Mouse (Mus musculus) limb, embryonic 12.5 days (tissue): ENCODE data around the gene Ifnar2. TPM values are rescaled to one million over a fixed set of nuclear protein-coding genes. Genes with fewer than 3 reads are reported as not detected.

Experiments used
- ATAC-seq: fragments of 200-750 bp; cut with Nextera tagmentation; 2 replicates; pipeline ENCODE4 v1.8.0; 2017; ENCODE audit warnings: low read depth, moderate TSS enrichment; ENCODE audit not compliant: insufficient number of reproducible peaks, insufficient read depth, low FRiP score, low TSS enrichment
- H3K27ac ChIP-seq: fragments of 300-500 bp; sonication (generic); 2 replicates; pipeline ENCODE4 v1.5.1; 2016; ENCODE audit warnings: mild to moderate bottlenecking, moderate library complexity
- H3K27me3 ChIP-seq: fragments of 300-500 bp; sonication (generic); 2 replicates; pipeline ENCODE4 v1.6.1; 2016; ENCODE audit warnings: mild to moderate bottlenecking, moderate library complexity
- H3K36me3 ChIP-seq: fragments of 300-500 bp; sonication (generic); 2 replicates; pipeline ENCODE4 v1.6.1; 2016; ENCODE audit warnings: mild to moderate bottlenecking, moderate library complexity
- H3K4me1 ChIP-seq: fragments of 300-500 bp; sonication (generic); replicated peaks from 2 replicates; pipeline ENCODE4 v1.6.1; 2016
- H3K4me2 ChIP-seq: fragments of 300-500 bp; sonication (generic); 2 replicates; pipeline ENCODE4 v1.6.1; 2016; ENCODE audit warnings: mild to moderate bottlenecking, moderate library complexity
- H3K4me3 ChIP-seq: fragments of 300-500 bp; sonication (generic); replicated peaks from 2 replicates; pipeline ENCODE4 v1.5.1; 2016; ENCODE audit warnings: mild to moderate bottlenecking
- H3K9ac ChIP-seq: fragments of 300-500 bp; sonication (generic); replicated peaks from 2 replicates; pipeline ENCODE4 v1.6.1; 2016; ENCODE audit warnings: mild to moderate bottlenecking, moderate library complexity
- H3K9me3 ChIP-seq: fragments of 300-500 bp; sonication (generic); 2 replicates; pipeline ENCODE4 v1.6.1; 2016; ENCODE audit warnings: mild to moderate bottlenecking, moderate library complexity
- WGBS: fragments of 180-500 bp; shearing (Covaris S2); methylation state at CpG from one replicate; pipeline ENCODE4 v1.1.7; 2016; 5-methylcytosine and 5-hydroxymethylcytosine counted together
- polyA plus RNA-seq: library from polyadenylated mRNA; unstranded; fragments of >200 nt; fragmentation: Nextera tagmentation; extraction: Ambion mirVana; gene quantifications from 2 replicates; pipeline ENCODE4 v1.2.1, GENCODE M21; 2016

Gene Ifnar2
- polyA plus RNA-seq, 1 experiment from 2014 or later = 41.0 TPM

DNA sequence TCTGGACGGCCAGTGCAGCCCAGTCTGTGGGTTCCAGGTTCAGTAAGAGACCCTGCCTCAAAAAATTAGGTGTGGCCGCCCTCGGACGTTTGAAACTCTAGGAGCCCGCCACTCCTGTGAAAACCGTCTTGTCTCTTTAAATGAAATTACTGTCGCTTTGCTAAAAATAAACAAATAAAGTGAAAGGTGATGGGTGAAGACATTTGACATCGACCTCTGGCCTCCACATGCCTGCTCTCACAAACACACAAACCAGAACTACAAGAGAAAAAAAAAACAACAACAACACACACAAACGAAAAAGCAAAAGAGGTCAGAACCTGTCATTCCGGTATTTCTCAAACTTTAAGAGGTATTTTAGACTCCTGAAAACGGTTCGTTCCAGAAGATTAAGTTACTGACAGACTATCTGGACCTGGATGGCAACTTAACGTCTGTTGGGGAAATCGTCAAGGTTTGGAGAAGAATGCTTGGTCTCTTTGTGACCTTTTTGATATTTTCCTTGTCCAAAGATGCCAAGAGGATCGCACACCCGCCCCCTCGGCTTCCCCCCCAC lies 5.9 kb downstream of the Ifnar2 start:
- H3K9ac ChIP-seq = no peak overlapping the region
- H3K9me3 ChIP-seq = no peaks in the 10 kb centered on the region
- peak overlapping the region; percentile 73 for H3K27ac ChIP-seq
- WGBS = 56% methylated on average over 17 of the region's 17 CpGs
- no peaks in the 10 kb centered on the region for H3K27me3 ChIP-seq
- H3K4me1 ChIP-seq = peaks cover 18% of the 10 kb centered on the region
- ATAC-seq = no peak
- H3K4me3 ChIP-seq = no peak overlapping the region
- H3K4me2 ChIP-seq = peak overlapping the region; percentile 19; the same call in 1 of the 2 replicates
- peaks cover 19% of the 10 kb centered on the region; the same call in 1 of the 2 replicates for H3K36me3 ChIP-seq

DNA sequence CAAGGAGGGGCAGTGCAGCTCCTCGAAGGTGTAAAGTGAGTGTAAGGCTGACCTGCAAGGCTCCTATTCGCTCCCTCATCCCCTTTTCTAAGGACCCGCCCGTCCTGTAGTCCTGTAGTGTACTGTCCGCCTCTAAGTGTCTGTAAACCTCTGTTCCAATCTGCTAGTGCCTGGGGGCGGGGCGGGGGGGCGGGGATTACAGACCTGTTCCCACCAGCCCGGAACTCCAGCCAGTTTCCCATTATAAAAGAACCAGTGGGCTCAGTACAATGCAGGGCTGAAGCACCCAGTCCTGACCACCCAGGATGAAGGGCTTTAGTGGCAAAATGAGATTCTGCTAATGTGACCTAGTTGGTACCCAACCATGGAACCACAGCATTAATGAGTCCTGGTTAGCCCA lies 6.4 kb downstream of the Ifnar2 start:
- Histone ChIP-seq H3K27me3 (no peaks in the 10 kb centered on the region), H3K4me2 (peak overlapping the region; percentile 19; the same call in 1 of the 2 replicates), H3K4me1 (peaks cover 13% of the 10 kb centered on the region), H3K9me3 (no peaks in the 10 kb centered on the region), H3K36me3 (peaks cover 24% of the 10 kb centered on the region; the same call in 1 of the 2 replicates), H3K4me3 (no peak overlapping the region), H3K27ac (peak overlapping the region; percentile 73), H3K9ac (no peak overlapping the region)
- 28% methylated on average over 9 of the region's 9 CpGs for WGBS
- ATAC-seq = no peak

DNA sequence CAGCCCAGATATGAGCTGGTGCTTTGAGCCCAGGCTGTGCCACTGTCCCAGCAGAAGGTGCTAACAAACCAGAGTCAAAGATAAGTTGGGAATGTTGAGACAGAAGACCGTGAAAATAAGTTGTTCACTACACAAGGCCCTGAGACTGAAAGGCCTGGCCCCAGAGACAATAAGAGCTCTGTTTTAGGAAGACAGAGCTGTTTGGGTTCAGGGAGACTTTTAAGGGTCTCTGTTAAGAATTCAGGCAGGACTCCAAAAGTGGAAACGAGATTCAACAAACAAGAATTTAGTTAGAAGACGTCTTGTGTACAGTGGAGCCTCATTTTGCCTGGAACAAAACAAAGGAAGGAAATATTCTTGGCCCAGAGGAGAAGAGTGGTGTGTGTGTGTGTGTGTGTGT lies 6.8 kb downstream of the Ifnar2 start:
- Histone ChIP-seq H3K27ac (peak overlapping the region; percentile 73), H3K27me3 (no peaks in the 10 kb centered on the region), H3K9ac (no peak overlapping the region), H3K9me3 (no peaks in the 10 kb centered on the region), H3K4me1 (peaks cover 10% of the 10 kb centered on the region), H3K36me3 (peaks cover 27% of the 10 kb centered on the region), H3K4me3 (no peak overlapping the region), H3K4me2 (no peak overlapping the region)
- WGBS = 66% methylated on average over 3 of the region's 3 CpGs
- no peak for ATAC-seq

DNA sequence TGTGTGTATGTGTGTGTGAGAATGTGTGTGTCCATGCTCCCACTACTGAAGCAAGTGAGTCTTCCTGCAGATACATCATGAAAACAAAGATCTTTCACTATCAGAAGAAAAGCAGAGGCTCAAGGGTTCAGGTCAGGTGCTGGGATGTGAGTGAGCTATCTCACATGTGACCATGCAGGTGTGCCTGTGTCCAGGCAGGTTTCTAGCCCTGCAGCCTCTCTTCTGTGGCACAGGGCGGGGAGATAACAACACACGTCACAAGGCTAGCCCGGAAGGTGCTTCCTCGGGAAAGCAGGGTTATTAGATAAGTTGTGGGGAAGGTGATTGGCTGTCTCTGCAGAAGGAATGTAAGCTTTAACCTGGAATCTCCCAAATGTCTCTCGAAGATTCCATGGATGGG lies 7.6 kb downstream of the Ifnar2 start:
- 76% methylated on average over 5 of the region's 5 CpGs for WGBS
- Histone ChIP-seq H3K27me3 (no peaks in the 10 kb centered on the region), H3K4me1 (peaks cover 10% of the 10 kb centered on the region), H3K9me3 (no peaks in the 10 kb centered on the region), H3K27ac (no peak overlapping the region), H3K9ac (no peak overlapping the region), H3K36me3 (peaks cover 30% of the 10 kb centered on the region), H3K4me3 (no peak overlapping the region), H3K4me2 (no peak overlapping the region)
- no peak for ATAC-seq

DNA sequence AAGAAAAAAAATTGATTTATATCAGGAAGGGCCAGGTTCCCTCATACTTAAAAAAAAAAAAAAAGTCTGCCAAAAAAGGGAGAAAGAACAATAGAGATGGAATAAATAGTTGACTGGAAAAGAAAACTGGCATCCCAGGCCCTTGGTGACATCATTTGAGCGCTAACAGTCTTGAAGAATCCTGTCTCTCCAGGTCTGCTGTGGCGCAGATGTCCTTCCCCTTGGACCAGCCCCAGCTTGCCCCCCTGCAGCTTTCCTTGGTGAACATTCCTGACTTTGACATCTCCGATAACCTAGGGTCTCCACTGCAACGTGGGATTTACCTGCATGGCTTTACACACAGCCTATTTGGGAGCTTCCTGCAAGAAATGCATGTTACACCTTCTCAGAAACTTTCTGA lies 9.0 kb downstream of the Ifnar2 start:
- 86% methylated on average over 4 of the region's 4 CpGs for WGBS
- no peak for ATAC-seq
- H3K4me3 ChIP-seq = no peak overlapping the region

DNA sequence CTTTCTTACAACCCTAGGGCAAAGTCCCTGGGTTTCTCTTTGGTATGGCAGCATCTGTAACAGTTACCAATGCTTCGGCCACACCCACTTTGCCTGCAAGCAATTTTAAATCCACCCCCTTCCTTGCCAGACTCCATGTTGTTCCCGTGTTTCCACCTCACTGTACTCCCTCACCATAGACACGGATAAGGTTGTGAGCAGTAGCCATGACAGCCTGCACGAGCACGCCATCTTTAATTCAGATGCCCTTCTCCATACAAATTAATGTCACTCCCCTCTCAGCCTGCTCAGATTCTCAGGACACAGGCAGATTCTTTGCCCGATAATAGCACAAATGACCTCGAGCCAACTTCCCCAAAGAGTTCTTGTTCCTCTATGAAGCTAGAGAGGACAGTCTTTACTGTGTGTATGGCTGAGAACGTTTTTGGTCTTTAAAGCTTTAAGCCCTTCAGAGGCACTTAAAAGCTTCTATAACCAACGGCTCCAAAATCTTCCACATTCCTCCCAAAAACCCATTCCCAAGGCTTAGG lies 9.7 kb downstream of the Ifnar2 start:
- Histone ChIP-seq H3K9me3 (no peaks in the 10 kb centered on the region), H3K4me2 (no peak overlapping the region), H3K4me3 (no peak overlapping the region), H3K27me3 (no peaks in the 10 kb centered on the region), H3K4me1 (peaks cover 10% of the 10 kb centered on the region), H3K27ac (no peak overlapping the region), H3K36me3 (peaks cover 40% of the 10 kb centered on the region), H3K9ac (no peak overlapping the region)
- no peak for ATAC-seq
- 90% methylated on average over 9 of the region's 9 CpGs for whole genome bisulfite sequencing

More for the DNA sequence above, 9.0 kb downstream of the Ifnar2 start:
- H3K36me3 ChIP-seq = peaks cover 36% of the 10 kb centered on the region
- no peak overlapping the region for H3K4me2 ChIP-seq
- peaks cover 10% of the 10 kb centered on the region for H3K4me1 ChIP-seq
- no peaks in the 10 kb centered on the region for H3K27me3 ChIP-seq
- no peak overlapping the region for H3K27ac ChIP-seq
- no peaks in the 10 kb centered on the region for H3K9me3 ChIP-seq
- no peak overlapping the region for H3K9ac ChIP-seq

DNA sequence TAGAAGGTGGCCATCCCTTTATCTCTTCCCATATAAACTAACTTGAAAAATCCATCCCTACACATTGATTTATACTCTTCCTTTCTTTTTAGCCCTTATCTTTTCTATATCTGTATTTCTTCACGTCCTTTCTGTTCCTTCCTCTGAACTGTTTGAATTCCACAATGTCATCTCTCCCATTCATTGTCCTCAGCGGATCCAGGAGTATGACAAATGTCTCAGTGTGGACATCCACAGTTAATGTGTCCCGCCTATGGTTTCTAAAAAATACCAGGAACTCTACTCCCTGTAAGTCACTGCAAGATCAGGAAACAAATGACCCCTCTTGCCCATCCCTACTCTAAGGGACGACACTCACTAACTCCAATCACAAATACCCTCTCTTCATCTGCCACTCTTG lies 11.6 kb downstream of the Ifnar2 start:
- no peak overlapping the region for H3K27ac ChIP-seq
- no peak overlapping the region for H3K4me3 ChIP-seq
- H3K4me1 ChIP-seq = peaks cover 2% of the 10 kb centered on the region
- no peak overlapping the region for H3K9ac ChIP-seq
- peaks cover 59% of the 10 kb centered on the region for H3K36me3 ChIP-seq
- no peak for ATAC-seq
- 89% methylated on average over 4 of the region's 4 CpGs for WGBS
- no peaks in the 10 kb centered on the region for H3K27me3 ChIP-seq
- H3K4me2 ChIP-seq = no peak overlapping the region
- peaks cover 1% of the 10 kb centered on the region; the same call in 1 of the 2 replicates for H3K9me3 ChIP-seq

DNA sequence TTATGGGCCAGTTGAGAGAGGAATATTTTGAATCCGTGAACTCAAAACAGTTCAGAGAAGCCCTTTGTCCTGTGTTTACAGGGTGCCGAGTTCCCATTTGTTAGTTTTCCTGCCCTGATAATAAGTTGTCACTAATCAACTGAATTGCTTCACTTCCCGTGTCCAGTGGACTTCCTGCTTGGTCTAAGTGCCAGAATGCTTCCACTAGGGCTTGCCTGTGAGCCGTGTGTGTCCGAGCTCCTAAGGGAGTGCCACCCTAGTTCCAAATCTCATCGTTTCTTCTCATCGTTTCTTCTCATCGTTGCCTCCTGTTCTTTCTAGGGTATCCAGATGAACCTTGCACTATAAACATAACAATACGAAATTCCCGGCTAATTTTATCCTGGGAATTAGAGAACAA lies 13.0 kb downstream of the Ifnar2 start:
- no peaks in the 10 kb centered on the region for H3K4me1 ChIP-seq
- peaks cover 69% of the 10 kb centered on the region for H3K36me3 ChIP-seq
- no peak overlapping the region for H3K9ac ChIP-seq
- H3K27me3 ChIP-seq = no peaks in the 10 kb centered on the region
- 59% methylated on average over 10 of the region's 10 CpGs for WGBS
- no peak for ATAC-seq
- H3K27ac ChIP-seq = no peak overlapping the region
- H3K4me3 ChIP-seq = no peak overlapping the region
- H3K9me3 ChIP-seq = peaks cover 3% of the 10 kb centered on the region; the same call in 1 of the 2 replicates
- no peak overlapping the region for H3K4me2 ChIP-seq

DNA sequence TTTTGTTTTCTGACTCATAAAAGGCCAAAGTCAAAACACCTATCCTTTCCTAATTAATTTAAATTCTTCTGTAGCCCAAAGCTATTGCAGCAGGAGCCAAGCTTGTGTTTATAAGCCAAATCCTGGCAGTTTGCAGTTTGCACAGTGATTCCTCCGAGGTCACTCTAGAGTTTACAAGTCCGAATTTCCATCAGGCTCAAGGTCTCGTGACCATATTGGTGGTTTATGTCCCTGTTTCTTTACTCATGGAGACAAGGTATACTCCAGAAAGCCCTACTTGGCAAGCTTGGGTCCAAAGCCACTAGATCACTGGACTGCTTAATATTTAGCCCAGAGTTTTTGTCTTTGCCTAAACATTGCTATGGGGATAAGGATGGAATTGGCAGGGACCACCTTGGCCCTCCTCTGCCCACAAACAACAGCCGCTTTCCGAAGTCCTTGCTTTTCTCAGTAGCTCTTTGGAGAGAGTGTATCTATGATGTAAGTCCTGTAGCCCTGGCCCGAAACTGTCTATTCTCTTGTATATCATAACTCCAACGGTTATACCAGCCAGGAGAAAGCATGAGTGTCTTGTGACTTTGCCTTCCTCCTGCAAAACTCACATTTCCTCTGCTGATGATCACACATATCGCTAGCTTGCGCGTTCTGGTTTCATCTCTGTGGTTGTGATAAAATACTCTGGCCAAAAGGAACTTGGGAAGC lies 14.0 kb downstream of the Ifnar2 start:
- H3K4me1 ChIP-seq = no peaks in the 10 kb centered on the region
- no peak overlapping the region for H3K4me2 ChIP-seq
- H3K27ac ChIP-seq = no peak overlapping the region
- H3K9me3 ChIP-seq = peaks cover 3% of the 10 kb centered on the region; the same call in 1 of the 2 replicates
- no peak overlapping the region for H3K4me3 ChIP-seq
- no peak for ATAC-seq
- no peak overlapping the region for H3K9ac ChIP-seq
- peaks cover 71% of the 10 kb centered on the region for H3K36me3 ChIP-seq
- no peaks in the 10 kb centered on the region for H3K27me3 ChIP-seq
- 91% methylated on average over 10 of the region's 10 CpGs for WGBS

DNA sequence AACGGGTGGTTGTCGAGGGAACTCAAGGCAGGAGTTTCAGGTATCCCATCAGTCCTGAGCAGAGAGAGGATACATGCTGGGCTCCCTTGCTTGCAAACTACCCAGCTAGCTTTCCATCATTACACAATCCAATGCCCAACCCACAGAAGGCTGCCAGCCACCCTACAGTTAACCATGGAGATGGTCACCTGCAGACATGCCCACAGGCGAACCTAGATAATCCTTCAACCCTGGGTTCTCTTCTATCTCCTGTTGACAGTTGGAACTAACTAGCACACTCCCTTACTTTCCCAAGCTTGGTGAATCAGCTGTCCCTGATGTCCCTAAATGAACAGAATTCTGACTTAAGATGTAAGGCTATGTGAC lies 14.5 kb downstream of the Ifnar2 start:
- Histone ChIP-seq H3K4me3 (no peak overlapping the region), H3K36me3 (peaks cover 71% of the 10 kb centered on the region), H3K27me3 (no peaks in the 10 kb centered on the region), H3K4me1 (no peaks in the 10 kb centered on the region), H3K4me2 (no peak overlapping the region), H3K9me3 (peaks cover 3% of the 10 kb centered on the region; the same call in 1 of the 2 replicates), H3K27ac (no peak overlapping the region), H3K9ac (no peak overlapping the region)
- ATAC-seq = no peak
- WGBS = 86% methylated on average over 3 of the region's 3 CpGs

DNA sequence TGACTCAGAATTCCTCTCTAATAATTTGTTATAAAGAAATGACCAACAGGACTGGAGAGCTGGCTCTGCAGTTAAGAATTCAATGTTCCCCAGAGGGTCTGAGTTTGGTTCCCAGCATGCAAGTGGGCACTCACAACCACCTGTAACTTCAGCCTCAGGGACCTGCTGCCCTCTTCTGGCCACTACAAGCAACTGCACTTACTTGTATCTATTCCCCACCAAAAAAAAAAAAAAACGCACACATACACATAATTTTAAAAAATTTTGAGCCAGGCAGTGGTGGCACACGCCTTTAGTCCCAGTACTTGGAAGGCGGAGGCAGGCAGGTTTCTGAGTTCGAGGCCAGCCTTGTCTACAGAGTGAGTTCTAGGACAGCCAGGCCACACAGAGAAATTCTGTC lies 17.5 kb downstream of the Ifnar2 start:
- H3K9ac ChIP-seq = no peak overlapping the region
- H3K9me3 ChIP-seq = peaks cover 3% of the 10 kb centered on the region; the same call in 1 of the 2 replicates
- H3K4me1 ChIP-seq = no peaks in the 10 kb centered on the region
- H3K27me3 ChIP-seq = no peaks in the 10 kb centered on the region
- no peak for ATAC-seq
- H3K36me3 ChIP-seq = peaks cover 83% of the 10 kb centered on the region
- H3K4me2 ChIP-seq = no peak overlapping the region
- H3K4me3 ChIP-seq = no peak overlapping the region
- H3K27ac ChIP-seq = no peak overlapping the region
- 92% methylated on average over 4 of the region's 4 CpGs for WGBS
